Mouse (Mus musculus) cerebellum, postnatal 4 days (tissue): Measurements from ENCODE around the gene Prune1.
A peak's percentile ranks its signal among the peaks of the same experiment; 100 is the strongest.

ENCODE experiments used
- DNase-seq, 2 experiments: peaks; one replicate each; pipeline ENCODE4 v3.0.0; 2022; ENCODE audit warnings: low spot score in 2 of 2, mixed read lengths in 1 of 2

The Prune1 gene

DNA sequence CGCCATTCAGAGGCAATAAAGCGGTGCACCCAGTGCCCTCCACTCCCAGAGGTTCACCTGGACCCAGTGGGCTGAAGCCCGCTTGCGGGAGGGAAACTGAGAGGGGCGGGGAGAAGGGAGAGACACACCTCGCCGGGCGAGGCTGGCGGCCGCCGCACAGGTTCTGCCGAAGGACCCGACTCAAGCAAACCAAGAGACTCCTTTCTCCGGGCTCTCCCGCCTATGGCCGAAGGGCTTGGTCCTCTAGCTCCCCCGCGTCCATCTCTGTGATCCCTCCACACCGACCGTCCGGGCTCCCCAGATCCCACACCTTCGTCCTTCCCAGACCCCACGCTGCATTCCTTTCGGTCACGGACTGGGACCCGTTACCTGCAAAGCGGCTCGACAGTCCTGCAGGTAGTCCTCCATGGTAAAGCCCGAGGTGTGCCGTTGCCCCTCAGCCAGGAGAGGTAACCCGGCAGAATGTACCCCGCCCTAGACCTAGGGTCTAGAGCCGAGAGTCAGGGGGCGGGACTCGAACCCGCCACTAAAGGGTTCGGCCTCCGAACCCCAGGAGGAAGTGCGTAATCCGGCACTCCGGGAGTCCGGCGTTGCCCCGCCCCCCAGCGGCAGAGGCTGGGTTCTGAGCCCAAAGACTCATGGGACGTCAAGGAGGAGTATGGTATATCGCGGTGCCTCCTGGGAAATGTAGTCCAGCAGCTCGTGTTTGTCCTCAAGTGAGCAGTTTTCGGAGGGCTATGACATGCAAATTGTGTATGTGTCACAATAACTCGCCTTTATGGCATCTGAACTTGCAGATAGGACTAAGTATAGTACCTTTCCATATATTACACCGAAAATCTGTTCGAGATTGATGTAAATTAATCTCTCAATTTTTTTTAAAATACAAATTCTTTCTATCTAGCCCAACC lies at the start of gene Prune1, which contains the start of gene Mindy1:
TSS of gene Prune1 (minus strand) at position 861 of the 911 bp plus-strand sequence.
TSS of gene Mindy1 (plus strand) at position 130 of the 911 bp plus-strand sequence.
- DNase-seq, result peak; percentile 95 to 99

DNA sequence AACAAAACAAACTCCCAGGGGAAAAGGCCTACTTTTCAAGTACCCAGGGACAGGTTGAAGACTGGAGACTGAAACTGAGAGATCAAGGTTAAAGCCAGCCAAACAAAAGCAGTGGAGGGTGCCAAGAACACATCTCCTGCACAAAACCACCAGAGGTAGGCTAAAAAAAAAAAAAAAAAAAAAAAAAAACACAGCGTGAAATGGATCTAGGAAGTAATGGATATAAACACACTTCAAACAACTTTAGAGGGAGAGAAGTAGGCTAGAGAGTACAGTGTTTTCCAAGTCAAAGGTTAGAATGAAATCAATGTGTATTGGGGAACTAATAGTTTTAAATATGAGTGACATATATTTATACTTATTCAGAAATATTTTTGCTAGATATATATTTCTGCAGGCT lies 49.7 kb upstream of the Prune1 start:
- DNase-seq, result no peak

DNA sequence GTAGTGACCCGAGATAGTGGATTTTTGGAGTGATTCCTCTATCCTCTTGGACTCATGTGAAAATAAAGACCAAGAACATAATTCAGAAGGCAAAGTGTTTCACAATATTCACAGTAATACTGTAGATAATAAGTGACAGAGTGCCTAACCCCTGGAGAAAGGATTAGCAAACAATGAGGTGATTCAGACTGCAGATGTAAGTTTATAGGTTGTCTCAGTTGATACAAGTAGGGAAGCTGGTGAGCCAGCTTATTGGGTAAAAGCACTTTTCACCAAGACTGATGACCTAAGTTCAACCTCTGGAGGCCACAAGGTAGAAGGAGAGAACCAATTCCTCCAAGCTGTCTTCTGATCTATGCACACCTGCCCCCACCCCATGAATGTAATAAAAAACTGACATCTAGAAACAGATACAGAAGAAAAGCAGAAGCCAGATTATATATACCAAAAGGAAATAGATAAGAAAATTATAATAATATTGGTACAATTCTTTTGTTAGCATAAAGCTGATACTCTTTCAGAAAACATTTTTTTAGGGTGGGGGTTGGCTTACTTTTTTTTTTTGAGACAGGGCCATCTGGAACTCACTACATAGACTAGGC lies 47.0 kb upstream of the Prune1 start:
- DNase-seq, result no peak

DNA sequence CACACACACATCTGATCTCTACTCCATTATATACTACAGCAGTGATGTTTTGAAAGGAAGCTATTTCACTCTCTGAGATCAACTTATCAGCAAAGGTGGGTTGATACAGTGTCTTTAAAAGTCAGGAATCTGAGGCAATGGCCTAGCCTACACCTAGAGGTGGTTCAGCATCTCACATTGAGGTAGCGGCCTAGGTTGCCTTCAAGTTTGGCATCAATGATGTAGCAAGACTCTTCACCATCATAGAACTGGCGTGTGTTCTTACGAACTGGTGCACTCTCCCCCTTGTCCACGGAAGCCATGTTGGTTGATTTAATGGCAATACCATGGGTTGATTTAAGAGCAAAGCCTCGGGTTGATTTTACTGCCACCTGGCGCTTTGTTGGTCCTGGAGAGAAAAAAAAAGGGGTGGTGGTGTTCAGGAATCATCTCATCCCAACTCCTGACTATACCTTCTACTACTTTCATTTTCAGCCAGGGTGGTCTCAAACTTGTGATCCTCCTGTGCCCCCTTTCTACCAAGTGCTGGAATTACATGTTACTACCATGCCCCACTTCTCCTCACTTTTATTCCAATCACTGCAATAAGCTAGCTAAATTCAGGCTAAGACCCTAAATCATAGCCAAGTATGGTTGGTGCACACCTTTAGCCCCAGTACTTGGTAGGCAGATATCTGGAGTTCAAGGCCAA lies 42.7 kb upstream of the Prune1 start:
- DNase-seq, result no peak

DNA sequence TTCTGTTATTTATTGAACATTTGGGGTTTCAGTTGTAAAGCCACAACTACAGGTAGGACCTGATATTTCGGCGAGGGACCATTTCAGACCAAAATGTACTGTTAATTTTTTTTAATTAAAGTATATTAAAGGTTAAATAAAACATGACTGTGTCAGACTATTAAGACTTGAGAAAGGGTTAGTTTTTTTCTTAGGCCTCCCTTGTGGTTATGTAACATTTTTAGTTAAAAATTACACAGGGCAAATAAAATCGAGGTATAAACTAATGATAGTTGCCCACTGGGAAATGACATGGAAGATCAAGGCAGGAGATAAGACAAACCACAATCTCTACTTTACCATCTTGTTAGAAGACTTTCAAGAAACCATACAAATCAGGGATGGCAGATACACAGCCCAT lies 41.6 kb upstream of the Prune1 start:
- no peak for DNase-seq

DNA sequence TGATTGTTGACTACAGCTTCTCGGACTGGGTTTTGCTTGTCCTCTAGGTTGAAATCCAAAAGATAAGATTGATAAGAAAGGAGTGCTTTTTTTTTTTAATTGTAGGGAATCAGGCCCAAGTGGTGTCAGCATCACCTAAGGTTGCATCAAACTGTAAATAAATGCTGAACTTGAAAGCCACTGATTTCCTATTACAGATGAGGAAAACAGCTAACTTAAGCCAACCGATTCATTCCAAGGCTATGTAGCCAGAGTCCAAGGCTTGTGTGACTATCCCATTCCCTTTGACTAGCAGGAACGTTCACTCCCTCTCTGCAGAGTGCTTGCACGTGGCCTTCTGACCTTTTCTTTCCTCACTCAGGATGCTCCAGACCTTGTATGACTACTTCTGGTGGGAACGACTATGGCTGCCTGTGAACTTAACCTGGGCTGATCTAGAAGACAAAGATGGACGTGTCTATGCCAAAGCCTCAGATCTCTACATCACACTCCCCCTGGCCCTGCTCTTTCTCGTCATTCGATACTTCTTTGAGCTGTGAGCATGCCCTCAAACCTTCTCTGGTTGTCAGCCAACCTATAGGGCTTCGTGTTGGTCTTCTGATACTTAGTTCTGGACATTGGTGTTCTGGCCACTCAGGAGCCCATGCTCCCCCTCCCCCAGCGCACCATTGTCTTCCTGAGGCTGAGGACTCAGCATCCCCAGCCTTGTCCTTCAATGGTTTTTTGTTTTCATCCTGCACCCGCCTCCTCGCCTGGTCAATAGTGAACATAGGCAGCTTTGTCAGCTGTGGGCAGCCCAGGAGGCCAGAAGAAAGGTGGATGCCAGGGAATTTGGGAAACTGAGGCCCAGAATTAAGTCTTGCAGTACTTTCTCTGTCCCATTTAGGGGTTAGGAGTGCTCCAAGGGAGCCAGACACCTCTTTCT lies 38.1 kb upstream of the Prune1 start:
- DNase-seq, result no peak

DNA sequence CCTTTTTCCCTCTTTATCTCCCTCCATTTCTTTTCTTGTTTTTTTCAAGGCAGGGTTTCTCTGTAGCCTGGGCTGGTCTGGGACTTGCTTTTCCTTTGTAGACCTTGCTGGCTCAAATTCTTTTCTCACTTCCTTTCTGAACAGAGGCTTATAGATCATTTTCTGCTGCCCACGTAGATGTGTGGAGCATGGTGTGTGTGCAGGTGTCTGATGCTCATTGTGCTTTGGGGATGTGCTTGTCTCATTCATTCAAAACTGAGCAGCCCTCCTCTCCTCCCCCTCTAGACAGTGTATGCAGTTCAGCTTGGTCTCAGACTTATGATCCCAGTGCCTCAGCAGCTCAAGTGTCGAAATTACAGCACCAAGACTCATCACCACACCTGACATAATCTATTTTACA lies 37.2 kb upstream of the Prune1 start:
- DNase-seq, result no peak

DNA sequence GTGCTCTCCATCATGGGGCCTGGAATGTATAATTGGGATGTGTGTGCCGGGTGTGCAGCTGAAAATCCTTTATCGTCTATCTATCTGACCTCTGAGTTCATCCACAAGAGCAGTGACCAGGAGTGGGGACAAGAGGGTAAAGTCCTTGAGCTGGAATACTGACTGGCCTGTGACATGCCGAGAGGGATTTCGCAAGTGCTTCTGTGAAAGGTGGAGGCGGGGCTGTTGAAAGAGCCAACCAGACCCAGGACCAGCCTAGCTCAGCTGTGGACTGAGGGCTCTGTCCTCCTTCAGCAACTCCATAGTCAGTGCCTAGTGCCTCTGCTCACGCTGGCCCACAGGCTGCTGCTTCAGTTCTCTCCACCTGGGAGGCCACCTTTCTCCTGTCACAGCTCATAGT lies 36.7 kb upstream of the Prune1 start:
- DNase-seq, result no peak

DNA sequence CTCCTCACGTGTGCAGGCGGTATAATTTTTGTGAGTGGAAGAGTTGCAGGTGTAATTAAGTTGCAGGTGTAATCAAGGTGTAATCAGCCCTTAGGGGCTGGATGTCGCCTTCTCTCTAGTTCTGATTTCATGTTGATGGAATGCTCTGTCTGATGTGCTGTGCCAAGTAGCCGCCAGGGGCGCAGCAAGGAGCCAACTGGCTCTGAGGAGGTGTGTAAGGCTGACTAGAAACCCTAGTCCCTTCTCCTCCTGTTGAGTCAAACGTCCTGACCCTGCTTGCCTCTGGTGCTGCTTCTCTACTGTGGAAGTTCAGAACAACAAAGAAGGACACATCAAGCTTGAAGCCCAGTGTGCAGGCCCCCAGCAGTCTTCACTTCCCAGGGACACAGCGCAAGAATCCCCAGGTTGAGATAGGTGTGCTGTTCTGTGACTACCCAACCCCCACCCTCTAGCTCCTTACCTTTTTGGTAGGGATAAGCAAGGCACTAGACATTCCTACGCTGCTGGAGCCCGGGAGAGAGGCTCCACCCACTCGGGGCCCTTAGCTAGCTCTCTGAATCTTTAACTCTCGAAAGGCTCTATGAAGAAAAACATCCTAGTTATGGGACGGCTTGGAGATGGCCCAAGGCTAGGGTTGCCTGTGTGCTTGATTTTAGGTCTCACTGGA lies 35.7 kb upstream of the Prune1 start:
- peak in 1 of 2 experiments; percentile 48 for DNase-seq

DNA sequence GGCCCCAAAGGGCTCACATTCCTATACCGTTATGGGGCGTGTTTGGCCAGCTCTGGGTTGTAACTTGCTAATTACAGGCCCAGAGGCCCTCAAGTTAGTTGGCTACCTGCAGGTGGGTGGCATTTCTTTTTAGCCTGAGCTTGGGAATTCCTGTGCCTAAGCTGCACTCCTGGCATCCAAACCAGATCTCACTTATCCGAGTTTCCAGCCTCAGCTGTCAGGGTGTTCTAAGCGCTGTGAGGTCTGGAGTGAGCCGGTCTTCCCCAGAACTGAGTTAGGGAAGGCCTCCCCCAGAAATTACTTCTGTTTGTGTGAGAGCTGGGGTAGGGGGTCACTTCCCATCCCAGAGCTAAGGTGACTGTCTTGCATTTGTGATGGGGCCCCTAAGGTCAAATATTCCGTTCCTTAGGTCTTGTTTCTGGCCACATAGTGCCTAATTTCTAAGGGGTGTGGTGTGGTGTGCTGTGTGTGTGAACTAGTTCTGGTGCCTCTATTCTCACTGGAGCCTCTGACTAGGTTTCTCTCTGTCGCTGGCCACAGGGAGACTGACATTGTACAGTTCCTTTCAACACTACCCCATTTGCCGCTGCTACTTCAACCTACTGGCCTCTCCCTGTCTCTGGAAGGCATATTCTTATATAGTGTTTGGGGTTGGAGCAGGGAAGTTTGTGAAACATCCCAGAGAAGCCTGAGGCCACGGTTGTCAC lies 34.1 kb upstream of the Prune1 start:
- no peak for DNase-seq

DNA sequence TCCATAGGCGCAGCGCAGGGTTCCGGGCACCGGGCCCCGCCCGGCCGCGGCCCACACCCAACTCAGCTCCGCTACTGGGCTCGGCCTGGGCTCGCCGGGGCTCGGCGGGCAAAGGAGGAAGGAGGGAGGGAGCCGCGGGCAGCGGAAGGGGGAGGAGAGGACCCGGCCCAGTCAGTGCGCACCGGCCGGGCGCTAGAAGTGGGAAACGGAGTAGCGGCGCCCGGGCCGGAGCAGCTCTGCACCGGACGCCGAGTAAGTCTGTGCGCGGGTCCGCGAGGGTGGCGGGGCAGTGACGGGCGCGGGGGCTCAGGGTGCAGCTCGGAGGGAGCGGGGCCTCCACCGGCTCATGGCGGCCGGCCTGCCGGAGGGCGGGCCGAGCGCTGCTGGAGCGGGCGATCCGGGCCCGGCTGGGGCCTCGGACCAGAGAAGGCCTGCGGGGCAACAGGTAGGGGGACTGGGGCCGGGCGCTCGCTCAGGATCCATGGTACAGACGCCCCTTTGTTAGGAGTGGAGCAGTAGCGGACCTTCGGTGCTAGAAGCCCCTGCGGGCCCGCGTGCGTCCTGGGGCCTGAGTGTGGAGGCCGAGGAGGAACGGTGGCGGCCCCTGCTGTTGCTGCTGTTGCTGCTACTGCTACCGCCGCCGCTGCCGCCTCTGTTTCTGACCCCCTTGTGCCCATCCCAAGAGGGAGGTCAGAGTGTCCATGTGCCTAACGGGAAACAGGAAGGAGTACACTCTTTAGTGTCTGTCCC lies 33.4 kb upstream of the Prune1 start:
- DNase-seq, result peak; percentile 77 to 83

DNA sequence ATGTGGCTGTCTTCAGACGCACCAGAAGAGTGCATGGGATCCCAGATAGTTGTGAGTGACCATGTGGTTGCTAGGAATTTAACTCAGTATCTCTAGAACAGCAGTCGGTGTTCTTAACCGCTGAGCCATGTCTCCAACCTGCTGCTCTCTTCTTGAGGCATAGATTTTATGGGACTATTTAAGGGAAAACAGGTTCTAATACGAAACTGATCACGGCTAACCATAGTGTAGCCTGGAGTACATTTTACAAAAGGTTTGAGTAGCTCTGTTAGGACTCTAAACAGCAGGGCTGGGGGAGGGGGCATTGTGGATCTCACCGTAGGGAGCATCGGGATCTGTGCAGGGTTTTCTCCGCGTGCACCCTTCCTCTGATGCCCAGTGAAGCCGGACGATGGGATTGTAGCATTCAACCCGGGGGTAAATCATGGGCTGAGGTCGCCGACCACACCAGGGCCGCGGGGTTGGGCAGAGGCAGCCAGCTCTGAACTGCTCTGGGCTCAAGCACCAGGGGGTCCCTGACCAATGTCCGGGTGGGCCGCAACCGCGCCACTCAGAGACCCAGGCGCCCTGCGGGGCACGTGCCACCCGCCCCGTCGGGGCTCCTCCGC lies 32.7 kb upstream of the Prune1 start, which contains the start of gene Cers2:
TSS of gene Cers2 (plus strand) at position 306 of the 608 bp plus-strand sequence.
- no peak for DNase-seq

DNA sequence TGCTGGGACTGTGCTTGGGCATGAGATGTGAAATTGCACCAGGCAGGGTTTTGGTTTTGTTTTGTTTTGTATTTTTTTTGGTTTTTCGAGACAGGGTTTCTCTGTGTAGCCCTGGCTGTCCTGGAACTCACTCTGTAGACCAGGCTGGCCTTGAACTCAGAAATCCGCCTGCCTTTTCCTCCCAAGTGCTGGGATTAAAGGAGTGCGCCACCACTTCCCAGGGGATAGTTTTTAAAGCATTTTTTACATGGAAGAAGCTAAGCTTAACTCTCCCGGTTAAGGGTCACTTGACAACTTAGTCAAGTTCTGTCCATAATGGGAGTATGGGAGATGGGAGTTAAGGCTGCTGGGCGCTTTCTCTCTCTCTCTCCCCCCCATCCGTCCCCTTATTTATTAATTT lies 32.2 kb upstream of the Prune1 start:
- DNase-seq, result no peak

DNA sequence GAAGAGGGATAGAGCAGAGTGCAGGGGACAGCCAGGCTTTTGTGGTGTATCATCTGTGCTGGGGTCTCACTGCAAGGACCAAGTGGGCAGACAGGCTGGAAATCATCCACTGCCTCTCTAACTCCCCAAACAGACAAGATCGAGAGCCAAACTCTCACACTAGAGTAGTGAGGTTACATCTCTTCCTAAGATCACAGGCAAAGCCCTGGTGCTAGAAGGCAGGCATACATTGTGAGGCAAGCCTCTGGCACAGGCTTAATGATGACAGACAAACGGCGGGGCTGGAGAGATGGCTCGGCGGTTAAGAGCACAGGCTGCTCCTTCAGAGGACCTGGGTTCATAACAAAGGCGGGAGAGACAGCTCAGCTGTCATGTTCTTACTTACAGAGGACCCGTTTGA lies 31.6 kb upstream of the Prune1 start:
- DNase-seq, result no peak

DNA sequence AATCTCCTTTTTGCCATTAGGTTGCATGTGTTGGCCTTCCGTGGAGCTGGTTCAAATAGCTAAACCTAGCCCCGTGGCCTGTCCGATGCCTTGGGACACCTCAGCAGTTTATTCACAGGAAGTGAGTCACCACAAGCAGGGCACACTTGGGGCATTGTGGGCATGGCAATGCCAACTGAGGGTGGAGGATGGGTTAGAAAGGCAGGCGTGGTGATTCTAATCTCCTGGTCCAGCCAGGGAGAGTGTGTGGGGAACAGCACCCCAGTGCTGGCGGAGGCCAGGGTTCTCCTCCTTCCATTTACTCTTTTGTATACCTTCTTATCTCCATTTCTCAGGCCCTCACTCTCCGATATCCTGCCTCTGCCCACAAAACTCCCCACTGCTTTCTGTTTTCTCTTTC lies 30.7 kb upstream of the Prune1 start:
- no peak for DNase-seq

DNA sequence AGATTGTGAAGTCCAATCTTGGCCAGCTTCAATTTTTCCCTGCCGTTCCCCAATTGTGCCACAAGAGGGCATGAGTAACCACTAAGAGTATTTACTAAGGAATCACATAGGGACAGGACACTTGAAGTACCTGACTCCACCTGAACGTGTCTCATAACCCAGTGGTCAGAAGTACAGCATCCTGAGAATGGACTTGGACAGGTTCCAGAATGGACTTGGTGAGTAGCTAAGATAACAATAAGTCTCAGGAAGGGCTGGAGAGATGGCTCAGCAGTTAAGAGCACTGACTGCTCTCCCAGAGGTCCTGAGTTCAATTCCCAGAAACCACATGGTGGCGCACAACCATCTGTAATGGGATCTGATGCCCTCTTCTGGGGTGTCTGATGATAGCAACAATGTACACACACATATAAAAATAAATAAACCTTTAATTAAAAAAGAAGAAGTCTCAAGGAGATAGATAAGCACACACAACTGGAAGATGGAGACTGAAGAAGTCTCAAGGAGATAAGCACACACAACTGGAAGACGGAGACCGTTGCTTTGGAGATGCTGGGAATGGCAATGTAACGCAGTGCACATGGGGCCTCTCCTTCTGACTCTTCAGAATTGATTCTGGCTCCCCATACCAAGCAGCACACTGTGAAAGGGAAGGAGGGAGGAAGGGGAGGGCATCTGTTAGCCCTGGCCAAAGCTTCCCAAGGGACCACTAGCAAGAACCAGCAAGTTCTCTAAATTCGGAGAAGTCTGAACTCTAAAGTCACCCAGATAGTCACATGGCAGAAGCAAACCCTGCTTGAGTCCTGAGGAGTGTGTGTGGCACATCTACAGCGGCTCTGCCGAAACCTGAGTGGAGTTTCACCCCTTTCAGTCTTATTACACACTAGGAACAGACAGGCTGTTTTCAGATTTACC lies 29.3 kb upstream of the Prune1 start:
- DNase-seq, result peak in 1 of 2 experiments; percentile 62

DNA sequence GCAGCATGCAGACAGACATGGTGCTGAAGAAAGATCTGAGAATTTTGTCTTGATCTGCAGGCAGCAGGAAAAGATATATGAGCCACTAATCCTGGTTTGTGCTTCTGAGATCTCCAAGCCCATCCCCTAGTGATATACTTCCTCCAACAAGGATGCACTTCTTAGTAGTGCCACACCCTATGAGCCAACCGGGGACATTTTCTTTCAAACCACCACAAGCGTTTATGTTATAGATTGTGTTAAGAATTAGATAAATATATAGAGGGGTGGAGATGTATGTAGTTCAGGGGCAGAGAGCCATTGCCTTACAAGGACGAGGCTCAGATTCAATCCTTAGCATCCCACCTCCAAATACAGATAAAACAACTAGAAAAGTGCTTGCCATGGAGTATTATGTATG lies 28.6 kb upstream of the Prune1 start:
- no peak for DNase-seq

DNA sequence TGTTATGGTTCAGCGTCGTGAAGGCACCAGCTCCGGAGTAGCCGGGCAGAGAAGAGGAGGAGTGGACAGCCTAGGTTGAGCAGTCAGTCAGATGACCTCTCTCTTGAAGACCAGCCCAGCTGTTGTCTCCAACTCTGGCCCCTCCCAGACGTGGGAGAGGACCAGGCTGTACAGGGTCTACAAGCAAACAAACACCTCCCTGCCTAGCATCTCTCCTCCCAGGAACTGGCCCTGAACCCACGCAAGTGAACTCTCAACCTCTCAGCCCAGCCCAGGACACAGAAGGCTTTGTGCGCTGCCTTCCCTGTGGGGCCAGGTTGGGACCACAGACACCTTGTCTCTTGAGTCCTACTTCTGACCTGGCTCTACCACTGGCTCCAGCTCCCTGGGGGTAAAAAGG lies 25.2 kb upstream of the Prune1 start, which contains the start of gene Anxa9:
TSS of gene Anxa9 (minus strand) at position 77 of the 400 bp plus-strand sequence.
- no peak for DNase-seq
